Mouse (Mus musculus): ENCODE measurements around the gene 4932414N04Rik.
A peak's percentile ranks its signal among the peaks of the same experiment; 100 is the strongest.

- TF ChIP-seq EP300 (IDR thresholded peaks at IDR 0.05; ENCODE audit: low read depth) (no peak), CTCF (IDR thresholded peaks at IDR 0.05; ENCODE audit: low read depth) (peak; percentile 68)
Measured at GRCm38 (mm10) chr2:68784710-68785427, 128.6 kb downstream of the 4932414N04Rik start.

All from liver, embryonic 14.5 days (tissue).